Mouse (Mus musculus) bone marrow macrophage, adult 2 months (primary cell): ENCODE measurements around the gene Igf2bp3.
"Not testable (repeated sequence)": the region's sequence is repeated elsewhere in the genome, so short reads cannot be mapped to it uniquely, and the experiment has no call there.

Source experiments
- CTCF ChIP-seq: IDR thresholded peaks from 2 replicates; pipeline ENCODE4 v1.5.1; 2012; ENCODE audit warnings: low read depth, mild to moderate bottlenecking, low read length, moderate library complexity
- POLR2A ChIP-seq: IDR thresholded peaks from 2 replicates; pipeline ENCODE4 v1.6.1; 2012; ENCODE audit warnings: mild to moderate bottlenecking, low read depth, low read length, borderline replicate concordance

DNA sequence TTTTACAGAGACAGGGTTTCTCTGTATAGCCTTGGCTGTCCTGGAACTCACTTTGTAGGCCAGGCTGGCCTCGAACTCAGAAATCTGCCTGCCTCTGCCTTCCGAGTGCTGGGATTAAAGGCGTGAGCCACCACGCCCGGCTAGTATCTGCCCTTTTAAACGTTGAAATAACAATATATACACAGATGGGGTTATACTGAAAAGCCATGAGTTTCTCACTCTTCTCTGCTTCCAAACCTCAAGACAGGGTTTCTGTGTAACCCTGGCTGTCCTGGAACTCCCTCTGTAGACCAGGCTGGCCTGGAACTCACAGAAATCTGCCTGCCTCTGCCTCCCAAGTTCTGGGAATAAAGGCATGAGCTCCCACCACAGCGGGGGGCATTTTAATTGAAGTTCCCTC lies 49.7 kb upstream of the Igf2bp3 start:
- TF ChIP-seq CTCF, POLR2A: not testable (repeated sequence)
